Mouse (Mus musculus) brain, embryonic 14.5 days (tissue): ENCODE data around the gene Auts2.

Experiments used
- CTCF ChIP-seq: fragments of 200-500 bp; IDR thresholded peaks from 2 replicates; pipeline ENCODE4 v1.5.1; 2012; ENCODE audit warnings: inconsistent platforms, mild to moderate bottlenecking, moderate library complexity, borderline replicate concordance; ENCODE audit not compliant: insufficient read depth, insufficient read length; ENCODE audit errors: extremely low read depth
- POLR2A ChIP-seq: fragments of 200-500 bp; IDR thresholded peaks from 2 replicates; pipeline ENCODE4 v1.6.1; 2012; ENCODE audit warnings: mild to moderate bottlenecking, inconsistent platforms, borderline replicate concordance; ENCODE audit not compliant: poor library complexity, insufficient read depth, insufficient read length, severe bottlenecking; ENCODE audit errors: extremely low read depth

DNA sequence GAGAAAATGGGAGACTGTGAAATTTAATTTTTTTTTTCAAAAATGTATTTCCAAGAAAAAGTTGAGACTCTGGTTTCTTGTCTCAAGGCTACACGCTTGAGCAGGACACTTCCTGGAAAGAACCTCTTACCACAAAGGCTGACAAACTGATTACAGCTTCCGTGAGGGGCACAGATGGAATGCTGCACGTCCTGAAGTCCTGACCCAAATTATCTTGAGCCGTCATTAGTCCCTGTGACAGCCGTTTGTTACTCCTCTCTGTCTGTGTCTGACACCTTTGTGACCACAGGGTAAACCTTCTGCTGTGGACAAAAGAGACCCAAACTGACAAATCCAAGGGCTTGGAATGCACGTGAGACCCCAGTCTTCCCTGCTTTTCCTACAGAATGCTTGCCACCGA is 587.1 kb downstream of the Auts2 start:
- no peak for TF ChIP-seq CTCF
- TF ChIP-seq POLR2A = no peak
